Mouse (Mus musculus): ENCODE measurements at regions not wholly inside any gene's neighbourhood (a gene's known extent, or its start where the extent isn't known, plus 50 kb on each side); places are given as distances from the start of the nearest gene placed in this dataset.
"Not testable (repeated sequence)": the region's sequence is repeated elsewhere in the genome, so short reads cannot be mapped to it uniquely, and the experiment has no call there.

DNA sequence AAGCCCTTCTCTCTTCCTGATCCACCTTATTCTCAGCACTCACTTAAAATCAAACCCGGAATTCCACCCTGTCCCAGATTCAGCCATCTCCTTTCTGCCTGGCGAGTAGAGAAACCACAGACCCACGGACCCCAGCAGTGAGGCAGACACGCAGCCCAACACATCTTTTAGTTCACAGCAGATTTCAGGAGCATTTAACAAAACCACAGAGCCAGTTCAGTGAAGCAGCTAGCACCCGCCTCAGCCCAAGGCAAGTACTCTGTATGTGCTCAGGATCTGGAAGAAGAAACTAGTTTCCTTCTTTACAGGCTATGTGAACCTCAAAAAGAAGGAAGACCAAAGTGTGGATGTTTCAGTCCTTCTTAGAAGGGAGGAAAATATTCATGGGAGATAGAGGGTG lies 560.6 kb downstream of the Nyap2 start:
- DNase-seq (ENCODE audit: low spot score): no peak

GRCm38 (mm10) chr1:81652990-81653717 lies 576.4 kb downstream of the Nyap2 start:
- DNase-seq (ENCODE audit: low spot score): no peak

- DNase-seq (ENCODE audit: low spot score): no peak
Measured at GRCm38 (mm10) chr1:81661245-81661644, 571.7 kb upstream of the Gm9747 start.

GRCm38 (mm10) chr1:81671142-81671541 lies 561.8 kb upstream of the Gm9747 start:
- DNase-seq (ENCODE audit: low spot score): no peak

- DNase-seq (ENCODE audit: low spot score): no peak
Measured at GRCm38 (mm10) chr1:81671725-81672124, 561.2 kb upstream of the Gm9747 start.

- no peak for DNase-seq (ENCODE audit: low spot score)
Measured at GRCm38 (mm10) chr1:81675576-81676342, 557.2 kb upstream of the Gm9747 start.

GRCm38 (mm10) chr1:81677768-81678400 lies 555.0 kb upstream of the Gm9747 start:
- no peak for DNase-seq (ENCODE audit: low spot score)

GRCm38 (mm10) chr1:81696129-81696528 lies 536.8 kb upstream of the Gm9747 start:
- DNase-seq (ENCODE audit: low spot score): no peak

DNA sequence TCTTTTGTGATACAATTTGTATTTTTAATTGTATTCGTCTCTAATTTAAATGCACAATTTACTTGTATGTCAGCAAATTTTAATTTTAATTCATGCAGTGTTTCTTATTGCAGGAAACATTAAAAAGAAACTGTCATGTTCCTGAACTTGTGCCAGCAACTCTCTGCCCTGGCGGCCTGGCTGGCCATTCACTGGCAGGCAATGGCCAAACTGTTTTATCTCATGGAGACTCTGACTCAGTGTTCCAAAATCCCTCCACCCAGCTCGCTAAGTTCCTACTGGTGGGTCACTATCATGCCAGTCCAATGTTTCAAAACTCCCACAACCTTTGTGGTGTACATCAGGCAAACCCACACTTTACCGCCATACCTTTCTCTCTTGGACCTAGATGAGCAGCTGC lies 523.7 kb upstream of the Gm9747 start:
- no peak for DNase-seq (ENCODE audit: low spot score)

- DNase-seq (ENCODE audit: low spot score): no peak
Measured at GRCm38 (mm10) chr1:81717091-81717490, 515.8 kb upstream of the Gm9747 start.

DNA sequence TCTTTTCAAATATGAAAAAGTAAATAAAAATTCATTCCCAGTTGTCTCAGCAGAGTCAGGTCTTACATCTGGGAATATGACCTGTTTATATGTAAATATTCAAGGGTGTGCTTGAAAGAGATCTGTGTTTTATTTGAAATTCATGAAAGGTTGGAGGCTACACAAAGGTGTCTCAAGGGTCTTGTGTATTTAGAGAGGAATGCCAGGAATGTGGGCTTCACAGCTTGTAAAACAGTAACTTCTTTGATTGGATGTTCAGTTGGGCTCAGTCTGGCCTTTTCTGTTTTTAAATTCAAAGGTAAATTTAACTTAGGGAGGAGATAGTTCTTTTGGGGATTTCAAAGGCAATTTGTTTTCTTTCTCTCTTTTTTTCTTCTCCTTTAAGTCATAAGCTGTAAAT lies 514.7 kb upstream of the Gm9747 start:
- no peak for DNase-seq (ENCODE audit: low spot score)

DNA sequence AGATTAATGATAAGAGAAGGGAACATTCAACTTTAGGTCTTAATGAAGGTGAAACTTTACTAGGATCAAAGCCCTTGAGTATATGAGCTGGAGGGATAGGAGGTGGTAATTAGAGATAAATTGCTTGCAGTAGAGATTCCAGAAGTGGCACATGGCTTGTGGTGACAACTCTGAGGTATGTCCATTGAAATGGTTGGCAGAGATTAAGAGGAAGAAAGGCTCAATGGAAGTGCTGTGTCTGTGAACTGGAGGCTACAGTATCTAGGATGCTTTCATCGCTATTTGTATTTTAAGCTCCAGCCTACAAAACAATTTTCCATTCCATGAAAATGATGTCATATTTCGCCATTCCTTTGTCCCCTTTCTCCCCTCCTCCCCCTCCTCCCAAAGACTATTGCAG lies 508.1 kb upstream of the Gm9747 start:
- DNase-seq (ENCODE audit: low spot score): no peak

- no peak for DNase-seq (ENCODE audit: low spot score)
Measured at GRCm38 (mm10) chr1:81726268-81727132, 506.4 kb upstream of the Gm9747 start.

GRCm38 (mm10) chr1:81737111-81737833 lies 495.6 kb upstream of the Gm9747 start:
- DNase-seq (ENCODE audit: low spot score): no peak

DNA sequence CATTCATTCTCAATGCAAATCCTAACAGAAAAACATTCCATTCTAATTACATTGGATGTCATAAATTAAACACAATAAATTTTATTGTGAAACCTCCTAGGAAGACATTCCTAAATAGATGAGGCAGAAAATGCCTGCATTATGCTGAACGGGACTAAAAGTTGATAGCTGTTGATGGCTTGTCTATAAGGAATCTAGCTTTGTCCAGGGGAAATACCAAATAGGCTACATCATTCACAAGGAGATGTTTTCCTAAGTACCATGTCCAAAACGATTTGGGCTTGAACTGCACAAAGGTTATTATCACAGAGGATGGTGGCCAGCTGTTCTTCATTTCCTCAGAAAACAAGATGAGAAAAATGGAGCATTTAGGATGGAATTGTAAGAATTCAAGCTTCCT lies 494.5 kb upstream of the Gm9747 start:
- no peak for DNase-seq (ENCODE audit: low spot score)

GRCm38 (mm10) chr1:81739392-81739791 lies 493.5 kb upstream of the Gm9747 start:
- DNase-seq (ENCODE audit: low spot score): no peak

DNA sequence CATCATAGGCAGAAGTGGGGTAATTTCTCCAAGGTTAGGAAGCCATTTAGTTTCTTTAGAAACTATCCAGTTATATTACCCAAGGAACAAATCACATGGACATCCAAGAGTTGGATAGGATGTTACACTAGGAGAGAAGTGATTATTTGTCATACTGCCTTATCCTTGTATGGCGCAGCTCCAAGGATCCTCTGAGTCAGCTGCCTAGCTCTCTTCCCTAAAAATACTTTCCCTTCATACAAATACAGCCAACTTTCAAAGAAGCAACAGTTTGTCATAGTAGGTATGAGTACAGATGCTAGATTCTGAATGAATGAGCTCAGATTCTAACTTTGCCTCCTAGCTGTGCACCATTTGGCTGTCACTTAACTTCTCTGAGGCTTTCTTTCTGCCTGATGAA lies 492.9 kb upstream of the Gm9747 start:
- DNase-seq (ENCODE audit: low spot score): no peak

DNA sequence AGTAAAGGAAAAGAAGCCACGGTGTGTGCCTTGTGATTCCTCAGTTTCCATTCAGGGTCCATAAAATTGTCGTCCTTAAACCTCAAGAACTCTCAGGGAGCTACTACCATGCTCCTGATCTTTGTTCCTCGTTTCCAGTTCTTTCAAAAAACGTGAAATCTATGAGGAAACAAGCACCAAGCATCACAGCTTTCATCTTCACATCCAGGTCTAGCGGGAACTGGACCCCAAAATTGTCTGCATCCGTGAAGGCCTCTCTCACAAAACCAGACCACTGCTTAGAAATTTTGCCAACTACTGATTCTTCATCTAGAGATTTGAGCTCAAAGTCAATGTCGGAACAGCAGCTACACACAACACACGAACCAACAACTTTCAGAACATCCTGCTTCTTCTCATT lies 491.0 kb upstream of the Gm9747 start:
- not testable (repeated sequence) for DNase-seq (ENCODE audit: low spot score)

- DNase-seq (ENCODE audit: low spot score): peak; percentile 14
Measured at GRCm38 (mm10) chr1:81744524-81744923, 488.4 kb upstream of the Gm9747 start.

GRCm38 (mm10) chr1:81745024-81745960 lies 487.6 kb upstream of the Gm9747 start:
- no peak for DNase-seq (ENCODE audit: low spot score)
